Mouse (Mus musculus) left cerebral cortex, postnatal 14 days (tissue): ENCODE measurements at regions not wholly inside any gene's neighbourhood (a gene's known extent, or its start where the extent isn't known, plus 50 kb on each side); places are given as distances from the start of the nearest gene placed in this dataset.

Experiments
- DNase-seq, 2 experiments: peaks; one replicate each; pipeline ENCODE4 v3.0.0; 2021 to 2022; ENCODE audit warnings: low spot score in 2 of 2, mixed read lengths in 1 of 2
- intact Hi-C: fragments of 180-260 bp; cut with DNase I; formaldehyde crosslinking; loops from one replicate; pipeline ENCODE4 v1.15.1; 2025

DNA sequence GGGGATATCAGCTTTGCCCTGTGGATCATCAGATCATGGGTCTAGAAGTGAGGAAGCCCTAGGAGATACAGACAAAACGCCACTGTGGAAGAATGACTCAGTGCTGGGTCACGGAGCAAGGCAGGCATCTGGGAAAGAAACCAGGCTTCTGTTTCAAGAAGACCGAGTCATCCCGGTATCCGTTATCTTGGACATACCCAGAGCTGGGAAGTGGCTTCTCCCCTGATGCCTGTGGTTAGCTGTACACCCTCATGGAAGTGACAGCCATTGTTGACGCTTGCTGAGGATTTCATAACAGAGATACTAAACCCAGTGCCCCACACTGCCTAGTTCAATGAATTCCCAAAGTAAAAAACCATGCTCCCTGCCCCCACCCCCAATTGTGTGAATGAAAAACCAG, 171.6 kb upstream of the Dkk2 start:
- no peak for DNase-seq
- intact Hi-C loops = no loop called here

DNA sequence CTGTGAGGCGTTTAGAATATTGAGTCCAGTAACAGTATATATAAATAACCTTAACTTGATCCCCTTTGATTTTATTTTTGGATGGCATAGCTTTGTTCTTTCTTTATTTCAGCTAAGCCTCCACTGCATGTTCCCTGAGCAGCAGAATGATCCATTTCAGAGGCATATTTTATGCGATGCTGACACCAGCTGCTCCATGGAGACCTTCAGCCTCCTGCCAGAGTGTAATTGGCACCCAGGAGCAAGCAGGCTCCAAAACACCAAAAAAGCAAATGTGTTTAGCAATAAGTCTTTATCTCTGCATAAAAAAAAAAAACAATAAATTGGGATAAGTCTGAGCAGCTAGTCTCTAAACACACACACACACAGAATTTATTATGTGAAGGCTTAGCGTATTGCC, 170.7 kb upstream of the Dkk2 start:
- intact Hi-C loops = no loop called here
- no peak for DNase-seq

DNA sequence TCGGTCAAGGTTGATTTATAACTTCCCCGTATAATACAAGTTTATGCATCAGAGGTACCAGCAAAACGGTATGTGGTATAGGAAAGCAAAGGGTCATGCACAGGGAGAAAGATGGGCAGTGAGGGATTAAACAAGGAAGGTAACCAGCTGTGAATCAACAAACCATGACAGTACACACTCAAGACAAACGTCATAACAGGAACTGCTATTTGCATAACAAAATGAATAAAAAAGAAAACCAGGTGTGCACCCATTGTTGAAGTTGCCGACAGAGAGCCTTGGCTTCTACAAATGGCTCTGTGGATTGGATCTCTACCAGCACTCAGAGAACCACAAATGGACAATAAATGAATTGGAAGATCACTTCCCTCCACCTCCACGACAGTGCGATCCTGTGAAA, 170.1 kb upstream of the Dkk2 start:
- intact Hi-C loops = no loop called here

DNA sequence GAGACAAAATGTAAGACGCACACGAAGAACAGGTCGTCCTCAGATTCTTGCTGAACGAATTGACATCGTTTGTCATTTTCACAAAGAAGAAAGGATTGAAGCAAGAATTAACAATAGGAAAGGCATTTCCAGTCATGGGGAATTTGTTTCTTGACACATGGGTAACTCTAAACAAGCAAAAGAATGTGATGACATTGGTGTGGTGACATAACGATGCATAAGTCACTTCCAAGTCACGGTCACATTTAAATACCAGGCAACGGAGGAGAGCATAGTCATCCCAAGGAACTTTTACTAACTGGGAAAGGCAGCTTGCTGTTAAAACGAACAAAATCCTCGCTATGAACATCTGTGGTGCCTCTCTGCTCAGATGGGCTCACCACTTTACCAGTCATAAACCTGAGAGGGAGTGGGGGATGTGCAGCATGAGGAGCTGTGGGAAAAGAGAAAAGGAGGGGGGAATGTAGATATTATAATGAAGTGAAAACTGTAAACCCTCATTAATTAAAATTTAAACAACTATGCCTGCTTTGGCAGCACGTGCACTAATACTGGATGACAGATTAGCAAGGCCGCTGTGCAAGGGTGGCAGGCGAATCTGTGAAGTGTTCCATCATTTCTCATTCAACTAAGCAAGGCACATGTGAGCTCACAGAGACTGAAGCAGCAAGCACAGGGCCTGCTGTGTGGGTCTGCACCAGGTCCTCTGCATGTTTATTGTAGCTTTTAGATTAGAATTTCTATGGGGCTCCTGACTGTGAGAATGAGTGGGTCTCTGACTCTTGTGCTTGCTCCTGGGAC, 167.2 kb upstream of the Dkk2 start:
- intact Hi-C loops = no loop called here
- no peak for DNase-seq

More for the DNA sequence above, 170.1 kb upstream of the Dkk2 start:
- DNase-seq = no peak

DNA sequence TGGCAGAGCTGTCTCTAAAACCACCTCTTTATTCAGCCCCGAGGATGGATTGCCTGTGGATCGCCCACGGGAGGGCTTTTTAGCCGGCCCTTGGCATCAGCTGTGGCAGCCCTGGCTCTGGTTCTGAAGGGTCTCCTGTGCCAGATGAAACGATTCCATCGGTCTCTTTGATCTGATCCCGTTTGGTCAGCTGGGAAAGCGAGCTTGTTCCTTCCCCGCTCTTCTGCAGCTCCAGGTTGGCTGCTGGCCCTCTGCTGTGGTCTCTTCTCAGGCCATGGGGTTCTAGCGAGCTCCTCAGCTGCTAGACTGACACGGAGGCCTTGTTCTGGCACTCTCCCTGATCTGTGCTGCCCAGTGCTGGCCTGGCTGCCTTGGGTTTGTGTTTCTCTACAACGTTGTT, 165.6 kb upstream of the Dkk2 start:
- peak; percentile 57 to 58 for DNase-seq

DNA sequence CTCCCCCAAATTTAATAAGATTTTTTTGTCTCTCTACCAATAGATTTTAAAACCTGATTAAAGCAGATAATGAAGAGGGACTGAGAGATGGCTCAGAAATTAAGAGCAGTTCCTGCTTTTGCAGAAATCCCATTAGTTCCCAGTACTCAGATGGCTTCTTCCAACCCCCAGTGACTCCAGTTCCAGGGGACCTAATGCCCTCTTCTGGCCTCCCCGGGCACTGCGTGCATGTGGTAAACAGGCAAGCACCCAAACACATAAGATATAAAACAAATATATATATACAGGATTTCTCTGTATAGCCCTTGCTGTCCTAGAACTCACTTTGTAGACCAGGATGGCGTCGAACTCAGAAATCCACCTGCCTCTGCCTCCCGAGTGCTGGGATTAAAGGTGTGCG, 163.9 kb upstream of the Dkk2 start:
- no peak for DNase-seq
- intact Hi-C loops = no loop called here

More for the DNA sequence above, 165.6 kb upstream of the Dkk2 start:
- intact Hi-C loops = no loop called here

- intact Hi-C loops = no loop called here
- no peak for DNase-seq
Observed at GRCm38 (mm10) chr3:131922733-131923132, 162.4 kb upstream of the Dkk2 start.

DNA sequence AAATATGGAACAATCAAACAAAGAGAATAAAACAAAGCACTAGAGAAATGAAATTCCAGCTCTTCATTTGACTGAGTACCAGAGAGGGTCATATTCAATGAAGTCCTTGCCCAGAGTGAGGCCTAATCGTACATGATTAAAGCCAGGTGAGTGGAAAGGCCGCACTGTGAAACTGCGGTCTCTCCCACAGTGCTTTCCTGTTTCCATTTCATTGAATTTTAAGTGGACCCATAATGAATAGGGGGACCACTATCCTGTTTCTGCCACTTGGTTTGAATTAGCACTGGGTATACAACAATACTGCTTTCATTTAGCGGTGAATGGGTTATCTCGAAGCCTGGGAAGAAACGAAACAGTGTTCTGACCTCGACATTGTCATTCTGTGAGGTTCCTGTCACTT, 144.2 kb upstream of the Dkk2 start:
- intact Hi-C loops = no loop called here
- DNase-seq = no peak

DNA sequence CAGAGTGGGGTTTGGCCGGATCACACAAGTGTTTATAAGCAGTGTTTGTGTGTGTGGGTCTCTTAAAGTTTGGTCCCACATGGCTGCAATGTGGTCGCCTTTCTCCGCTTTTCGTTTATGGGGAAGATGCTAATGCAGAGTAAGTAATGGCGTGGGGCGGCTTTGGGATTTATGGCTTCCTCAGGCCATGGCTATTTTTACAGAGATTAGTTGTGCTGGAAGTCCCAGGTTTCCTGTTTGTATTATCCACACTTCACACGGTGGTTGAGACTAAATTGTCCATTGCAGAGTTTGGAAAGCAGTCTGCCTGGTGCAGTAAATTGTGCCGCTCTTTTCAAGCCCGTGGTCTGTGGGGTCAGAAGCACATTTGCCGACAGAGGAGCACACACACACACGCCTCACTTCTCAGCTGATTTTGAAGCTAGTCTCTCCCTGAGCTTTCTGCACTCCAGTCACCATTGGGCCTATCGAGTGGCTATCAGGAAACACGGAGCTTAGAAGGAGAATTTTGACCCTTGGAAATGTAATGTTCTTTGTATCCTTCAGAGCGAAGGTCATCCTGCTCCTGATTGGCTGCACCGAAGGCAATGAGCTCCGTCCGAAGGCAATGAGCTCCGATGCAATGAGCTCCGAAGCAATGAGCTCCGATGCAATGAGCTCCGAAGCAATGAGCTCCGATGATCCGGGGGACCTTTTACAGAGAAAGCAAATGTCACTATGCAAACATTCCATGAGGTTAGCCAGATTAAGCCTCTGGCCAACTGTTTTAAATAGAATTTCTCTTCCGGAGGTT, 142.9 kb upstream of the Dkk2 start:
- intact Hi-C loops = no loop called here
- DNase-seq = no peak

GRCm38 (mm10) chr3:131943436-131943835, 141.7 kb upstream of the Dkk2 start:
- intact Hi-C loops = no loop called here

DNA sequence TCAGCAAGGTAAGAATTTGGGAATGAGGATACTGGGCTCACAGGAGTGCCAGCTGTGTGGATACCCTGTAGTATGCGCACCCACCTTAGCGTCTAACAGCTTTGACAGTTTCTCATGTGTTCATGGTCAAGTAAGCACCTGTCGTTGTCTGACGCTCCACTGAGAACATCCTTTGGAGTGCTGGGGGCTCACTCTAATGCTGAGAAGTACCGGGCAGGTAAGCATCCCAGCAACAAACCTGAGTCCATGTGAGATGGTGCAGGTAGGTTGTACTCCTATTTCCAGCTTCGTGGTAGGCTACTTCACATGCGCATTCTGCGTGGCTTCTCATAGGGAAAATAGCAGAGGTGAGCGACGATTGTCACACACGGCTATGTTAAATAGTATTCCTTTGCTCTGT, 129.3 kb upstream of the Dkk2 start:
- DNase-seq = no peak
- intact Hi-C loops = no loop called here

More at GRCm38 (mm10) chr3:131943436-131943835, 141.7 kb upstream of the Dkk2 start:
- DNase-seq = no peak

GRCm38 (mm10) chr3:131960636-131961035, 124.5 kb upstream of the Dkk2 start:
- DNase-seq = no peak
- intact Hi-C loops = no loop called here

DNA sequence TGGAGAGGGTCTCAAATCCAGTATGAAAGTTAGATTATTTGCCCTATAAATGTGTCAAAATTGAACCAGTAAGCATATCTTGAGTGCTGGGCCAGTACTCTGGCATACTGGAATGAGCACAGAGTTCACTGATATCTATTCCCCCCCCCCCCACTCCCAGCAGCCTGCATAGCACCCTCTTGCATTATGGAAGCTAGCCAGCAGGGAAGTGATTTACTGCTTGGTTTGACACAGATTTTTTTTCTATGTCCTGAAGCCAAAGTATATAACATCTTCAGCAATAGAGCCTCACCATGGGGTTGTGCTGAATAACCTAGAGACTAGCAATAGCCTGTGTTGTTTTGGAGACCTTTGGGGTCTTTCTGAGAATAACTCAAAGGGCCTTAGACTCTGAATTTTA, 123.5 kb upstream of the Dkk2 start:
- intact Hi-C loops = no loop called here
- no peak for DNase-seq

DNA sequence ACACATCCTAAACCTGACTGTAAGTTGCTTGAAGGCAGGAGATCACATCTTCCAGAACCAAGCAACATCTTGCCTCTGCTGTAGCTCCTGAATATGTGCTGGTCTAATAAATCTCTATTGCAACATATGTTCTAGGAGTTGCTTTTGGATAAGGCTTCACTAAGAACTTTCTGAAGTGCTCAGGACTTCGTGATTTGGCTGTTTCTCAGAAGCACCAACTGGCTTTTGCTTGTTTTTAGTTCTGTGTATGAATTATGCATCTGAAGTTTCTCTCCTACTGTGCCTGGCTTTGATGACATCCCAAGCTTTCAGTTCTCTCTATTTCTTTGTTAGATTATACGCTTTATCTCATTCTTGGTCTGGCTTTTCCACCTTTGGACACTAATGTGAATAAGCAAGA, 122.2 kb upstream of the Dkk2 start:
- no peak for DNase-seq
- intact Hi-C loops = no loop called here

DNA sequence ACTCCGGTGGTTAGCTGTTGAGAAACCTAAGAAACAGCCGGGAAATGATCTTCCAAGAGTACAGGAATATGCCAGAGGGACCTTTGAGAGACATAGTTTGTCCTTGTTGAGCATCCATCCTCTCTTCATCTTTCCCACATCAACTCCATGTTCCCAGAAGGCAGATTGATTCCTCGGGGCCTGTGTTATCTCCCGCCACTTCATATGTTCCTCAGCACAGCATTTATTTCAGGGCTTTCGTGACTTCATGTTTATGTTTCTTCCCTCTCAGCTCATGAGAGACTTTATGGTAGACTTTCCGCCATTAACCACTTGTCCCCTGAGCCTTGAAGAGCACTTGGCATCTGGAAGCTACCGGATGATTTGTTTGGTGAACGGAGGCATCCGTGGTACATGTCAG, 120.1 kb upstream of the Dkk2 start:
- DNase-seq = no peak
- intact Hi-C loops = no loop called here

- intact Hi-C loops = no loop called here
Observed at GRCm38 (mm10) chr3:131965456-131966160, 119.5 kb upstream of the Dkk2 start.

DNA sequence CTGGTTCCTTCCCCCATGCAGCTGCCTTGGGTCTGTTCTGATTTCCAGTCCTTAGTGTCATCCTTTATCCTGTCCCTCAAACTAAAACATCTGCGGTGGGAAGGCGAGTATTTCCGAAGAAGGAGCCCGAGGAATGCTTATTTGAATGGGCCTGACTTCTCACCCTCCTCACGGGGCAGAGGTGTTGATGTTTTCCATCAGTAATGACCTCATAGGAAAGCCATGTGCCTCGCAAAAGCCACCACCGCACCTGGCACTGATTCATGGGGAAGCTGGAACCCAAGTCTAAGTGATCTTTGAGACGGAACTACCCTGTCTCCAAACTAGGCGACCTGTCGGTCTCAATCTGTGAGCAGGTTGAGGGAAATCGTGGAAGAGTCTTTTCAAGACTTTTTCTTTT, 117.8 kb upstream of the Dkk2 start:
- DNase-seq = no peak
- intact Hi-C loops = no loop called here

More at GRCm38 (mm10) chr3:131965456-131966160, 119.5 kb upstream of the Dkk2 start:
- DNase-seq = no peak

- no peak for DNase-seq
- intact Hi-C loops = loop anchor here (10.0 kb wide), 1 partner anchor 376 kb away; no protein-coding TSS in a partner anchor
Observed at GRCm38 (mm10) chr3:131970827-131971226, 114.3 kb upstream of the Dkk2 start.

GRCm38 (mm10) chr3:131975940-131976628, 109.0 kb upstream of the Dkk2 start:
- peak; percentile 37 to 58 for DNase-seq
- intact Hi-C loops = loop anchor here (5.0 to 10.0 kb wide), 2 partner anchors 111 to 381 kb away; partner anchors contain the start of gene Dkk2

DNA sequence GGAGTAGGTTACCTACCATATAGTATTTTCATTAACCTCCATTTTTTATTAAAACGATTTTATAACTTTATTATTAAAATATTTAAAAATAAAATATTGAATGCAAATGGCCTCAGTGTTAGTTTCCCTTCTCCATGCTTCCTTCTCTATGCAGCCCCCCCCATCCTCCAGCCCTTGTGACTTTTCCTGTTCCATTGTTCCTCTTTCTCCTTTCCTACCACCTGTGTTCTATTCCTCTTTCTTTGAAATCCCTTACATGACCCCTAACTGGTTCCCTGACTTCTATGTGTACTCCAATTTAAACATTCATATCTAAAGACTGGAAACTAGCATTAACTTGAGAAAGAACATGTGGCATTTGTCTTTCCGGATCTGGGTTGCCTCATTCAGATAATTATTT, 101.8 kb upstream of the Dkk2 start:
- intact Hi-C loops = no loop called here

More for the DNA sequence above, 101.8 kb upstream of the Dkk2 start:
- no peak for DNase-seq
